Mouse (Mus musculus) subcutaneous adipose tissue, adult 2 months (tissue): ENCODE results near the gene Fscn2. TPM values are rescaled to one million over a fixed set of nuclear protein-coding genes. Genes with fewer than 3 reads are reported as not detected.

Experiments
- polyA plus RNA-seq: library from polyadenylated mRNA; depleted of rRNA; stranded (reverse); fragments of >200 nt; gene quantifications from 2 replicates; pipeline ENCODE4 v1.2.3, GENCODE M21; 2012; ENCODE audit warnings: low replicate concordance; rRNA removed

Fscn2 gene
- polyA plus RNA-seq: not detected in 2 replicates

DNA sequence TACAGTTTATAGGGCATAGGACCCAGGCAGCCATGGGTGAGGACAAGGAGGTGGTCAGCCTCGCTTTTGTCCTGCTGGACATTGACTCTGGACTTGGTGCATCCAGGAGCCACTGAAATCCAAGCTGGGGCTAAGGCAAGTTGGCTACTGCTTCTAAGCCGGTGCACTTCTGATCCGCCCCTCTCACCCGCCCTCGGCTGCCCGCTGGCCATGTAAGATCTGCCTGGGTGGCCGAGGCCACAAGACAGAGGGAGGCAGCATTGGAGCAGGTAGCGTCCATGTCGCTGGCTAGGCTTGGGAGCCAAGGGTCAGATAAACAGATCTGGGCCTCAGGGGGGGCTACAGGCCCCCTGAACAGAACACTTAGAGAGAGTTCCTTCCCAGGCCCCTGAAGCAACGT, at the start of gene Fscn2:
Gene Fscn2 (plus strand): TSS at position 240 of the 400 bp plus-strand sequence.

DNA sequence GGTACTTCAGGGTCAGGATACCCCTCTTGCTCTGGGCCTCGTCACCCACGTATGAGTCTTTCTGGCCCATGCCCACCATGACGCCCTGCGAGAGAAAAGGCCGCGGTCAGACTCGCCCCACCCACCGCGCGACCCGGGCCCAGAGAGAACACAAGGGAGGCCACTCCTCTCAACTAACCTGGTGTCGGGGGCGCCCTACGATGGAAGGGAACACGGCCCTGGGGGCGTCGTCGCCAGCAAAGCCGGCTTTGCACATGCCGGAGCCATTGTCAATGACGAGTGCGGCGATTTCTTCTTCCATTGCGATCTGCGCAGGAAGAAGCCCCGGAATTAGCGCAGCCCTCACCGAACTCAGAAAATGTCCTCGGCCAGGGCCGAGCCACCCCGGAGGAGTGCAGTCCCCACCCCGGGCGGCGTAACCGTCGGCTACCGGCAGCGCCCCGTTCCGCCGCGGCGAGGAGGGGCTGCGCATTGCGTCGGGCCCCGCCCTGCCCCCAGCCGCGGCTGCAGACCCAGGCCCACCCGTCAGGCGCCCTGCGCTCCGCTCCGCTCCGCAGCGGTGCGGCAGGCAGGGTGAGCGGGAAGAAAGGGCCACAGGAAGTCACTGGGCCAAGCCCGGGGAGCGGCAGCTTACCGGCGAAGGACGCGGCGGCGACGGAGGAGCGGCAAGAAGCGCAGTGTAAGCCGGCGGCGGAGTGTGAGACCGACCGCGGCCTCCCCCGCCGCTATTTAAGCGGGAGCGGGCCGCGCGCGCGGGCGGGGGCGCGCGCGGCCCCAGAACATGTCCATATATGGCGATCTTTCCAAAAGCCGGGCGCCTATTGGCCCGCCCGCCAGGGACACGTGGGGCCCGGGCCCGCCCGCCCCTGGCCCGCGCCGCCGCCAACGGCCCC, 13.3 kb upstream of the Fscn2 start, which contains the start of gene Actg1:
Gene Actg1 (minus strand): TSS at position 752 of the 893 bp plus-strand sequence.

DNA sequence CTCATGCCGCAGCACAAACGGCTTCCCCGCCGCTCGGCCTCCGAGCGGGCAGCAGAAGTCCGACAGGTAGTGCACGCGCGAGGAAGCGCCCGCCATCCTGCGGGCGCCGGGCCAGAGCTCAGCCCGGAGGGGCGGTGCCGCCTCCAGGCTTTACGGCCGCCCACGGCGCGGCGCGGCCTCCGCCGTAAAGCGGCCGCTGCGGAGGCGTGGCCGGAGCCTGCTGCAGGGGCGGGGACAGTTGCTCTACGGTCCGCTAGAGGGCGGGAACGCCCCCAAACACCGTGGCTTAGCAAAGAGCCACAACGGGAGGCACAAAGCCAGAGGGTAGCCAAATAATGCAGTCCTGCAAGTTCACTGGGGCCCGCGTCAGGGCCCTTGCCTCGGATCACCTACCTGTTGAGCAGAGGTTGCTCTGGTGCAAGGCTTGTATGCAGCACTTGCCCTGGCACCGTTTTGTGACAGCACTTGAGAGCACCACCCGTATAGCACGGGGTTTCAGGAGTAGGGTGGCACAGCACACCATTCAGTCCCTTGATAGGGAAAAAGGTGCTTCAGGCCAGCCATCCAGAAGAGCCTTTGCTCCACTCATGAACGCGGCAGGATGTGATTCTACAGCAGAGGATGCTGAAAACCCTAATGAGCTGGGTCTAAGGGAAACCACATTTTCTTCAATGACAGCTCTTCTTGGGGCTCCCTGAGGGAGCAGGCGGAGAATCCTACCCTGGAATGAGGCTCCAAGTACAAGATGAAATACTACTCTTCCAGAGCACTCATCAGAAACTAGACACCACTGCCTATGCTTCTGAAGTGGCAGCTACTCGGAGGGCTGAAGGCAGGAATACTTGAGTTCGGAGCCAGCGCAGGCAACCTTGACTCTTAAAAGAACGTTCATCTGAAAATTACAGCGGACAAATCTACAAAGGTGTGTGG, 17.5 kb downstream of the Fscn2 start, which contains the start of gene Faap100:
Gene Faap100 (minus strand): TSS at position 154 of the 930 bp plus-strand sequence.

Other genes with a start within 250 kb of the Fscn2 start
- 197 and 248 TPM in 2 replicates for gene Slc38a10, start 210.2 kb upstream of the Fscn2 start, polyA plus RNA-seq
- gene Bahcc1, start 128.6 kb upstream of the Fscn2 start, polyA plus RNA-seq: 11.1 and 14.7 TPM in 2 replicates
- gene Actg1, start 13.0 kb upstream of the Fscn2 start, polyA plus RNA-seq: 1,196 and 1,314 TPM in 2 replicates
- gene Faap100, start 17.2 kb downstream of the Fscn2 start, polyA plus RNA-seq: 33.9 and 79.5 TPM in 2 replicates
- gene Nploc4, start 76.2 kb downstream of the Fscn2 start, polyA plus RNA-seq: 67.6 and 68.3 TPM in 2 replicates
- gene Tspan10, start 81.1 kb downstream of the Fscn2 start, polyA plus RNA-seq: 0.09 TPM in 1 of 2 replicates, not detected in the other
- 0.70 and 1.1 TPM in 2 replicates for gene Pde6g, start 92.0 kb downstream of the Fscn2 start, polyA plus RNA-seq
- 27.4 and 32.4 TPM in 2 replicates for gene Oxld1, start 96.5 kb downstream of the Fscn2 start, polyA plus RNA-seq
- 15.0 and 26.0 TPM in 2 replicates for gene Ccdc137, start 96.6 kb downstream of the Fscn2 start, polyA plus RNA-seq
- gene Arl16, start 106.1 kb downstream of the Fscn2 start, polyA plus RNA-seq: 29.0 and 40.5 TPM in 2 replicates
- gene Mrpl12, start 123.1 kb downstream of the Fscn2 start, polyA plus RNA-seq: 108 and 111 TPM in 2 replicates
- gene Slc25a10, start 130.3 kb downstream of the Fscn2 start, polyA plus RNA-seq: 651 and 925 TPM in 2 replicates
- gene Gcgr, start 169.2 kb downstream of the Fscn2 start, polyA plus RNA-seq: 1.3 and 3.8 TPM in 2 replicates
- gene Mcrip1, start 188.2 kb downstream of the Fscn2 start, polyA plus RNA-seq: 157 and 174 TPM in 2 replicates
- not detected in 2 replicates for gene Ppp1r27, start 189.6 kb downstream of the Fscn2 start, polyA plus RNA-seq
- 212 and 315 TPM in 2 replicates for gene P4hb, start 211.7 kb downstream of the Fscn2 start, polyA plus RNA-seq
- 706 and 742 TPM in 2 replicates for gene Arhgdia, start 220.1 kb downstream of the Fscn2 start, polyA plus RNA-seq
- 26.4 and 41.1 TPM in 2 replicates for gene Alyref, start 236.8 kb downstream of the Fscn2 start, polyA plus RNA-seq
- 102 and 121 TPM in 2 replicates for gene Anapc11, start 236.9 kb downstream of the Fscn2 start, polyA plus RNA-seq
- gene Npb, start 246.9 kb downstream of the Fscn2 start, polyA plus RNA-seq: 0.39 and 2.5 TPM in 2 replicates